ENCODE assay signal across 25 mouse cellular contexts in the genomic region with DNA sequence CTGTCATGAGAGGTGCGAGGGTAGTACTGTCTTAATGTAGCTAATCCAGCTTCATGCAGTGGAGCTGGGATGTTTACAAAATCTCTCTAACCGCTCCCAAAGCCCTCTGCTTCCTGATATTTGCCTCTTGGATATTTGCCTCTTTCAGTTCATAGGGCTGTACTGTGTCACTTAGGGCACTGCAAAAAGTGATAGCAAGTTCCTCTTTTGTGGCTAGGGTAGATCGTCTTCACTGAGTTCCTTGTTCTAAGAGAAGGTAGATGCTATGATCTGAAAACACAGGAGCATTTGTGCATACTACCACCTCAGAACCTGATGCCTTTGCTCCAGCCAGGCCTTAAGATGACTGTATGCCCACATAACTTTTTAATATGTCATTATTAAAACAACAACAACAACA. TPM values are rescaled to one million over a fixed set of nuclear protein-coding genes. Genes with fewer than 3 reads are reported as not detected.
"Had no signal": no experiment of that assay in that cellular context is flagged by ENCODE, and none has a peak within 500 bp of the region (broad histone marks: within the 10 kb centered on the region; RNA-seq: fewer than 3 reads in every experiment).

No protein-coding gene starts in this region.

- H3K9ac ChIP-seq: limb, embryonic 15.5 days; liver, embryonic 12.5 days; lung, embryonic 14.5 days; midbrain, embryonic 12.5 days; neural tube, embryonic 13.5 days; stomach, embryonic 15.5 days had no signal

- H3K27ac ChIP-seq: kidney, postnatal 0 days; limb, embryonic 15.5 days; liver, embryonic 12.5 days; midbrain, embryonic 12.5 days; neural tube, embryonic 13.5 days; stomach, embryonic 15.5 days had no signal

- H3K27me3 ChIP-seq: limb, embryonic 15.5 days; liver, embryonic 12.5 days; midbrain, embryonic 12.5 days; neural tube, embryonic 13.5 days; stomach, embryonic 15.5 days had no signal

- H3K4me2 ChIP-seq: limb, embryonic 15.5 days; liver, embryonic 12.5 days; lung, embryonic 14.5 days; midbrain, embryonic 12.5 days; neural tube, embryonic 13.5 days; stomach, embryonic 15.5 days had no signal

- H3K4me1 ChIP-seq: limb, embryonic 15.5 days; liver, embryonic 12.5 days; midbrain, embryonic 12.5 days; stomach, embryonic 15.5 days had no signal

- H3K36me3 ChIP-seq: limb, embryonic 15.5 days; liver, embryonic 12.5 days; midbrain, embryonic 12.5 days; neural tube, embryonic 13.5 days; stomach, embryonic 15.5 days had no signal

- DNase-seq: kidney, adult 9 months; lung, embryonic 14.5 days; lung, postnatal 10 days; lung, postnatal 4 days; retina, postnatal 1 day; right cerebral cortex, postnatal 4 days; thymus, adult 2 months; thymus, postnatal 25 days had no signal

- H3K9me3 ChIP-seq: limb, embryonic 15.5 days; liver, embryonic 12.5 days; midbrain, embryonic 12.5 days; neural tube, embryonic 13.5 days; stomach, embryonic 15.5 days had no signal

- ATAC-seq: liver, embryonic 12.5 days; midbrain, embryonic 16.5 days had no signal

- H3K4me3 ChIP-seq: limb, embryonic 15.5 days; liver, embryonic 12.5 days; midbrain, embryonic 12.5 days; neural tube, embryonic 13.5 days; stomach, embryonic 15.5 days had no signal

RNA-seq across cellular contexts. Expression of gene Gm5485, which starts 8.8 kb away (rescaled TPM):
- total RNA-seq: layer of hippocampus, adult 8-10 months; layer of hippocampus, postnatal 14 days; left cerebral cortex, adult 18-20 months; left cerebral cortex, postnatal 10 days; megakaryocyte-erythroid progenitor cell, adult 5-6 weeks had no signal
- polyA plus RNA-seq: limb, embryonic 11.5 days; limb, embryonic 15.5 days; liver, embryonic 12.5 days; liver, embryonic 16.5 days; lung, embryonic 14.5 days; midbrain, embryonic 12.5 days; midbrain, embryonic 16.5 days; neural tube, embryonic 13.5 days; spleen, adult 2 months; testis, adult 2 months; thymus, adult 2 months; urinary bladder, adult 2 months had no signal

RNA-seq across cellular contexts. Expression of gene Morc1, which starts 27.6 kb away (rescaled TPM):
- total RNA-seq: left cerebral cortex, adult 18-20 months; megakaryocyte-erythroid progenitor cell, adult 5-6 weeks had no signal
- polyA plus RNA-seq: limb, embryonic 11.5 days; liver, embryonic 12.5 days; liver, embryonic 16.5 days; midbrain, embryonic 12.5 days; spleen, adult 2 months had no signal
